In the genomic region with DNA sequence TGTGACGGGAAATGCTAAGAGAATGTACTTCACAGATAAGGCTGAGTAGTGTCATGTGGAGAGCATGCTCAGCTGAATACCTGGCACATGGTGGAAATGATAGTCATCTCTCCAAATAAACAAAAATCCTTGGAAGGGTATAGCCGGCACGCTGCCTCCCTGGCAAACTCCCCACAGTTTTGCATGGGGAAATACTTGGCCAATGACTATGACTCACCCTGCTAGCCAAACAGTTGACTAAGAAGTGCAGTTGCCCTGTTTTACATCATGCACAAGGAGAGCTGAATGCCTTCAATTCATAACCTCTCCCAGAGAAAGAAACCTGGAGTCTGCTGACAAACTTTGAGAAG, we compare ENCODE assay signal across 11 mouse cellular contexts.
DNase-seq lines count a peak whose midpoint lies in the region; ATAC-seq and TF ChIP-seq lines count a peak whose summit lies in the region.
"Had no signal": no experiment of that assay in that cellular context is flagged by ENCODE, and none has a peak within 500 bp of the region (broad histone marks: within the 10 kb centered on the region; RNA-seq: fewer than 3 reads in every experiment).

No protein-coding gene starts in this region.

- no peak overlapping the region for H3K9ac ChIP-seq in embryonic facial prominence, embryonic 14.5 days (ENCODE audit: low read depth, low read length)
- H3K9ac ChIP-seq in heart, postnatal 0 days (replicated peaks; ENCODE audit: low read depth, low read length): no peak overlapping the region
- H3K9ac ChIP-seq: heart, embryonic 13.5 days; limb, embryonic 12.5 days; stomach, embryonic 15.5 days had no signal

- DNase-seq in embryonic facial prominence, embryonic 14.5 days (ENCODE audit: low spot score): peak; percentile 27
- DNase-seq in embryonic facial prominence, embryonic 10.5 days (ENCODE audit: low spot score): no peak
- peak; percentile 3 to 23 for DNase-seq in urinary bladder, adult 18-20 months (ENCODE audit: low spot score in 2 of 2)
- DNase-seq in urinary bladder, adult 2 months (ENCODE audit: low spot score): no peak
- DNase-seq in heart, postnatal 0 days (ENCODE audit: low spot score): no peak
- DNase-seq in frontal cortex, postnatal 10 days (ENCODE audit: low spot score in 2 of 2): no peak
- DNase-seq in testis, postnatal 10 days (ENCODE audit: low spot score): no peak
- no peak for DNase-seq in embryo, embryonic 9.5 days (ENCODE audit: extremely low spot score)

- no peak for TF ChIP-seq EP300 in heart, postnatal 0 days (IDR thresholded peaks at IDR 0.05; ENCODE audit: low read depth)

- H3K4me1 ChIP-seq in embryonic facial prominence, embryonic 14.5 days (ENCODE audit: control insufficient read depth, insufficient read depth, low read length): no peaks in the 10 kb centered on the region
- H3K4me1 ChIP-seq in embryonic facial prominence, embryonic 10.5 days: no peaks in the 10 kb centered on the region
- no peaks in the 10 kb centered on the region for H3K4me1 ChIP-seq in heart, postnatal 0 days (ENCODE audit: control insufficient read depth, insufficient read depth)
- H3K4me1 ChIP-seq: limb, embryonic 12.5 days; stomach, embryonic 15.5 days had no signal

- ATAC-seq in embryonic facial prominence, embryonic 14.5 days (ENCODE audit: low read depth): no peak
- ATAC-seq in heart, postnatal 0 days (ENCODE audit: insufficient read depth, low read depth): 0 out of 2 replicates have a peak, but pooled peaks have one; percentile 27

- no peak overlapping the region for H3K4me2 ChIP-seq in embryonic facial prominence, embryonic 14.5 days (ENCODE audit: low read depth, low read length)
- no peak overlapping the region for H3K4me2 ChIP-seq in heart, postnatal 0 days (ENCODE audit: low read depth, low read length)
- H3K4me2 ChIP-seq: heart, embryonic 13.5 days; limb, embryonic 12.5 days; stomach, embryonic 15.5 days had no signal

- 53% methylated on average over 3 of the region's 3 CpGs for WGBS in embryonic facial prominence, embryonic 14.5 days
- WGBS in embryonic facial prominence, embryonic 10.5 days: 77% methylated on average over 3 of the region's 3 CpGs
- 14% methylated on average over 3 of the region's 3 CpGs for WGBS in heart, postnatal 0 days

- H3K9me3 ChIP-seq in embryonic facial prominence, embryonic 14.5 days (ENCODE audit: control insufficient read depth, low read length): no peaks in the 10 kb centered on the region
- no peaks in the 10 kb centered on the region for H3K9me3 ChIP-seq in embryonic facial prominence, embryonic 10.5 days
- no peaks in the 10 kb centered on the region for H3K9me3 ChIP-seq in heart, postnatal 0 days (replicated peaks; ENCODE audit: control insufficient read depth, low read length)
- H3K9me3 ChIP-seq: heart, embryonic 13.5 days; limb, embryonic 12.5 days; stomach, embryonic 15.5 days had no signal

- no peak for TF ChIP-seq CTCF in heart, postnatal 0 days (IDR thresholded peaks at IDR 0.05; ENCODE audit: low read depth)

- H3K36me3 ChIP-seq in embryonic facial prominence, embryonic 14.5 days (ENCODE audit: control insufficient read depth, insufficient read depth, low read length): no peaks in the 10 kb centered on the region
- H3K36me3 ChIP-seq in embryonic facial prominence, embryonic 10.5 days (replicated peaks): no peaks in the 10 kb centered on the region
- no peaks in the 10 kb centered on the region for H3K36me3 ChIP-seq in heart, postnatal 0 days (replicated peaks; ENCODE audit: control insufficient read depth, insufficient read depth, low read length)
- H3K36me3 ChIP-seq: heart, embryonic 13.5 days; limb, embryonic 12.5 days; stomach, embryonic 15.5 days had no signal

- no peak overlapping the region for H3K4me3 ChIP-seq in embryonic facial prominence, embryonic 14.5 days (ENCODE audit: low read depth, low read length)
- H3K4me3 ChIP-seq in embryonic facial prominence, embryonic 10.5 days: no peak overlapping the region
- no peak overlapping the region for H3K4me3 ChIP-seq in heart, postnatal 0 days (ENCODE audit: low read depth, low read length)
- H3K4me3 ChIP-seq: heart, embryonic 13.5 days; limb, embryonic 12.5 days; stomach, embryonic 15.5 days had no signal

- no peak overlapping the region for H3K27ac ChIP-seq in embryonic facial prominence, embryonic 14.5 days (replicated peaks; ENCODE audit: low read depth, low read length)
- H3K27ac ChIP-seq in embryonic facial prominence, embryonic 10.5 days (replicated peaks): no peak overlapping the region
- H3K27ac ChIP-seq in heart, postnatal 0 days (ENCODE audit: low read depth): no peak overlapping the region
- H3K27ac ChIP-seq: heart, embryonic 13.5 days; limb, embryonic 12.5 days; stomach, embryonic 15.5 days had no signal

- H3K27me3 ChIP-seq in embryonic facial prominence, embryonic 14.5 days (replicated peaks; ENCODE audit: control insufficient read depth, insufficient read depth, low read length): no peaks in the 10 kb centered on the region
- no peaks in the 10 kb centered on the region for H3K27me3 ChIP-seq in embryonic facial prominence, embryonic 10.5 days (replicated peaks; ENCODE audit: low read depth, poor library complexity, severe bottlenecking)
- H3K27me3 ChIP-seq in heart, postnatal 0 days (ENCODE audit: control insufficient read depth, insufficient read depth, low read length): no peaks in the 10 kb centered on the region
- H3K27me3 ChIP-seq: heart, embryonic 13.5 days; limb, embryonic 12.5 days; stomach, embryonic 15.5 days had no signal

Comparison
In these comparisons a context has a peak if more than half of its experiments do, and no peak if none do; other contexts are left out.
1. DNase-seq: peak in embryonic facial prominence, embryonic 14.5 days (single experiment) and urinary bladder, adult 18-20 months (2 of 2); none in embryonic facial prominence, embryonic 10.5 days (single experiment), urinary bladder, adult 2 months (single experiment), heart, postnatal 0 days (single experiment), frontal cortex, postnatal 10 days (0 of 2), testis, postnatal 10 days (single experiment) and embryo, embryonic 9.5 days (single experiment).